Mouse (Mus musculus): Measurements from ENCODE around the gene Xpnpep1. TPM values are rescaled to one million over a fixed set of nuclear protein-coding genes. Genes with fewer than 3 reads are reported as not detected.

Xpnpep1 gene
- total RNA-seq (2022) = 10 to 100 TPM; 52.4 to 81.0 (median 72.0) TPM

DNA sequence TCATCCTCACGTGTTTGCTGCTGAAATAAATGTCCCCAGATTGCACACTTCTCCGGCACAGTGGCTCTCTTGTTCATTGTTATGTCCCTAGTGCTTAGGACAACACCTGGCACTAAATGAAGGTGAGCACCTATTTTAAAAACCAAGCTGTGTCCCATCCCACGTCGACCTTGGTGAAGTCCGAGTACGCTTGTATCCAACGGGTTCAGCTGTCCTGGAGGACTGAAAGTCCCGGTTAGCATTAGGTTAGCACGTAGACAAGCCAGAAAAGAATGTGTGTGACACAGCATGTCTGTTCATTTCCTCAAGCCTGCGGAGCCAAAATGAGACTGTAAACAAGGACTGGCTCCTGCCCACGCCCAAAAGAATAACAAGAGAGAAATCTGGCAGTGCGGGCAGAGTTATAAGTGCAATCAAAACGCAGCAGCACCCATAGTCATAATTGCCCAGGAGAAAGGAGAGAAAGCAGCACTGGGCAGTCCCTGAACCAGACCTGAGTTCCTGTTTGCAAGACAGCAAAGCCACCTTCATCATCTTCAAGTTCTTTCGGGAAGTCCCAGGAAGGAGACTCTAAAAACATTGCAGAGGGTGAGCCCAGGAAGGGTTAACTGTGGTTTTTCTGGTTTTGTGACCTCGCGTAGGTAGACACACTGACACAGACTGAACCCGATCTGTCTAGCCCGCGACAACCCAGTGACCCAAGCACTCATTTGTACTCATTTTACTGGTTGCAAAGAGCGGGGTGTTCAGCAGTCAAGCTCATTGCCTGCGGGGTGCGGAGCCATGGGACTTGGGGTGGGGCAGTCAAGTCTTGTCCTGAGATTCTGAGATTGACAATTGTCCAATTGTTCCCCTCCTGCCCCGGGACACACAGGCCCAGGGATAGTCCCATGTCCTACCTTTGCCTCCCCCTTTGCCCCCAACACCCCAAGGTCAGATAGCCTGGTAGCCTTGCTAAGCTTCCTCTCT, at the start of gene Xpnpep1:
Gene Xpnpep1, minus strand, starts transcription at position 51 of the 969 bp plus-strand sequence.
- no peak for DNase-seq (ENCODE audit: low spot score)

DNA sequence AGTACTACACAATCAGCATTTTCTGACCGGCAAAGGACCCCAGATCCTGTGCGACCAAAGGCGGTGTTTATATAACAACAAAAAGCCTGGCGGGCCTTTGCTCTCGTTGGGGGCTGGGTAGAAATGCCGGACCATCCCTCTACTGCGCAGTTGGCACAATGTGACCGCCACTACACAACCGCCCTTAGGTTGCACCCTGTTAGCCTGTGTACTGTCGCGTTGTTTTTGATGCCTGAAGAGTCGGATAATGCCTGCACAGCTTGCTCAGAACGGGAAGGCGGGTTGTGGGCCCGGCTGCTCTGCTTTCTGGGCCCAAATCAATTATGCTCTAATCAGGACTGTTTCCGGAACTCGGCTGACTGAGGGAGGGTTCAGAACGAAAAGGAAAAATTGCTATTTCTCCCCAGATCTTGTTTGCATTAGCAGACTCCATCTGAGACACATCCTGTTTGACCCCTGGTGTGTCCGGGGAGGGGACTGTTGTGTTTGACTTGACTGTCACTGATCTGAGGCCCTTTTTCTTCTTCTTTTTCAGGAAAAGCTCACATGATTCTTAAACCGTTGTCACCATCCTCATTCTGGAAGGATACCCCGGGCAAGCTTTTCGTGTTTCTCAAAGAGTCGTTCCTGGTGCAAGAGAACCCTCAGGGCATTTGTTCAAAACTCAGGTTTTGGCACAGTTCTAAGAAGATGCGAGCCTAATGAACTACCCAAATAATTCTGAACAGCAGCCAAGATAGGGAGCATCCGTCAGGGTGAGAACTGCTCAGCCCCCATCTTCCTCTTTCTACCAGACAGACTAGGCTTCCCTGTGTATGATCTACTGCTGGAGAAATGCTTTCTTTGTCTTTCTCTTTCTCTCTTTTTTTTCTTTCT, 47.5 kb upstream of the Xpnpep1 start:
- peak; percentile 48 for DNase-seq (ENCODE audit: low spot score)

DNA sequence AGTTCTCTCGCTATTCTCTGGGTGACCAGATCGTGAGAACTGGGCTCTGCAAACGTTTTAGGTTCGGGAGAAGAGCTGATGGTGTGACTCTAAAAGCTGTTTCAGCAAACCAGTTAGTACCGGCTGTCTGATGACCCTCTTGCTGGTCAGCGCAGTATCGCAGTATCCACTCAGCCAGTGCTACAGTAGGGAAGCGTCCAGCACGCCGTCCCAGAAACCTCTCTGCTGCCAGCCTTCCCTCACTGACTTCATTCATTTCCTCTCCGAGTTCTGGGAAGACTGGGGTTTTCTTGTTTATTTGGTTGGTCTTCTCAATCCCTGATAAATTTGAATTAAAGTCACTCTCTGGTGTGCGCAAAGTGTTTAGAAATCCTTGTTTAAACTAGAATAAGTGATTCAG, 46.8 kb upstream of the Xpnpep1 start:
- DNase-seq (ENCODE audit: low spot score) = peak; percentile 40

DNA sequence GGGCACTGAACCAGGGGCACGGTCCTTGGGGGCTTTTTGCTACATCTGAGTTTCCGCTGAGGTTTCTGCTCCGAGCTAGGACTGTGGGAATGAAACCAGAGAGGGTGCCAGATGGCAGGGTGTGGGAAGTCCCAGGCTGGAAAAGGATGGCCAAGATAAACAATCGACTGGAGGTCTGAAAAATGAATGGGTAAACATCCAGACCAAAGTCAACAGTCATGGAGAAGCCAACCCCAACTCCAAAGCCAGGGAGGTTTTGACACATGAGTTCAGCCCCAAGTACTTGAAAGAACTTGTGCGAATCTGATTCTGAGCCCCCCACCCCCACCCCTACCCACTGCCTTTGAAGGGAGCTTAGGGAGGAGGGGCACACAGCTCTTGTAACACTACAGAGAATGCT, 44.7 kb upstream of the Xpnpep1 start:
- peak; percentile 59 for DNase-seq (ENCODE audit: low spot score)

DNA sequence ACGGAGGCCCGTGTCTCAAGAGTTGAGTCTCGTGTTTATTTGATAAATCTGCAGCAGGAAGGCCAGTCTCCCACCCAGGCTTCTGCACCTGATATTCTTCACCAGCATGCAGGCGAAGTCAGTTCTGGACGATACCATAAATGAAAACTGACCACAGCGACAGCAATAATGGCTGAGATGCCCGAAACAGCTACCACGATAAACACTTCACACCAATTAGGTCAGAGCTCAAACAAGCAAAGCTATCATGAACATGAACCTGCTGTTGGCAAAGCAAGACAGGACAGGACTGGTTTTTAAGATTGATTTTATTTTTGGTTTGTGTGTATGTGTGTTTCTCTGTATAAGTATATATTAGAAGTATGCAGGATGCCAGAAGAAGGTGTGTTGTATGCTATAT, 42.8 kb upstream of the Xpnpep1 start:
- no peak for DNase-seq (ENCODE audit: low spot score)

DNA sequence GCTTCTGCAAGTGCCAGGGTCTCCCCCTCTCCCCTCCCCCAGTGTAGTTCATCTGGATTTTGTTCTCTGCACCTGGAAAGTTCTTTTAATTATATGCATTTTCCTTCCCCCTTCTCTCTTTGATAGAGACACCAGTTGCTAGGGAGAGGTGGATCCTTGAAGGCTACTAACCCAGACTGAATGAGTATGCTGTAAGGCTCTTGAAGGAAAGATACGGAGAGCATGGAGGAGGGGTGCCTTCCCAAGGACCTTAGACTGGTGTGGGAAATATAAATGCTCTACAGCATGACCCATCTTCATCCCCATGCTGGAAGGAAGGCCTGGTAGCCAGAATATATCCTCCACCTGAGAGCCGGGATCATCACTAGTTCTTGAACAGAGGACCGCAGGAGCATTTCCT, 41.3 kb upstream of the Xpnpep1 start:
- no peak for DNase-seq (ENCODE audit: low spot score)

DNA sequence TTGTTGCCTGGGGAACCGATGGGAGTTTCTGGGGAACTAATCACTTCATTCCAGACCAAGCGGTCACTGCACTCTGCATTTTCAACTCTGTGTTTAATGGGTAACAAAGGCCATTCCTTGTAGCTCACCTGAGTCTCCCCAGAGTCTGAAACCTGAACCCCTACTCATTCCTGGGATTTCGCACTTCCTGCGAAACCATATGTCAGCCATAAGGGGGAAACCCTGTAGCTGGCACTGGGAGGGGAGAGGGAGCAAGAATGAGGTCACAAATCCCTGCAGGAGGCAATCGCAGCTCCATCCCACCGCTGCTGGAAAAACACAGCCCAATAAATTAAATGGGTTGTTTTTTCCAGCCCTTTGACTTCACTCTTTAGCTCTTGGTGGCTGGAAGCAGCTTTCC, 40.9 kb upstream of the Xpnpep1 start:
- no peak for DNase-seq (ENCODE audit: low spot score)

DNA sequence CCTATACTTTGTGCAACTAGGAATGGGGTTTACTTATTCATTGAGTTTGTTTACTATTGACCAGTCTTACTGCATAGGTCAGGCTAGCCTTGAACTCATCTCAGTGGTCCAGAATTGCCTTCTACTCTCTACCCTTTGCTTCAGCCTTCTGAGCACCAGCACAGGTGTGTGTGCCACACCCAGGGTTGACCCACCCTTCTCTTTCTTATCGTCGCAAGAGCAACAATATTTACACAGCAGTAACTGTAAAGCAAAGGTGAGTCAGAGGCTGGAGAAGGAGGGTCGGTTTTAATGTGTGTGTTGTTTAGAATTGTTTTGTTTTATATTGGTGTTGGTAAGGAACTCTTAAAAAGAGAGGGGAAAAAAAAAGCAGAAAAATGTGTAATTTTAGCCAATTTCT, 40.5 kb upstream of the Xpnpep1 start:
- DNase-seq (ENCODE audit: low spot score) = no peak

DNA sequence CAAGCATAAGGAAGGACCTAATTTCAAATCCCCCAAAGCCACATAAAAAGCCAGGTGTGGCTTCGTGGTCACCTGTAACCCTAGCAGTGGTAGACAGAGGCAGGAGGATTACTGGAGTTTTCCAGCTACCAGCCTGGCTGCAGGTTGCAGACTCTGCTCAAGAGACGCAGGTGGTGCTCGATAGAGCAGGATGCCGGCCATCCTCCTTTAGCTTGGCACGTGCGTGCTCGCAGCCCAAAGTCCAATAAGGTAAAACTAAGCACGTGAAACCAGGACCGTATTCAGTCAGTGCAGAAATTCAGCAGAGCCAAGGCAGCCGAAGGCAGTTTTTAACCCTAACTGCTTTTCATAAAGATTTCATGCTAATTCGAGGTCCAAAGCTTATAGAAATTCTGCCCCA, 40.0 kb upstream of the Xpnpep1 start:
- no peak for DNase-seq (ENCODE audit: low spot score)

DNA sequence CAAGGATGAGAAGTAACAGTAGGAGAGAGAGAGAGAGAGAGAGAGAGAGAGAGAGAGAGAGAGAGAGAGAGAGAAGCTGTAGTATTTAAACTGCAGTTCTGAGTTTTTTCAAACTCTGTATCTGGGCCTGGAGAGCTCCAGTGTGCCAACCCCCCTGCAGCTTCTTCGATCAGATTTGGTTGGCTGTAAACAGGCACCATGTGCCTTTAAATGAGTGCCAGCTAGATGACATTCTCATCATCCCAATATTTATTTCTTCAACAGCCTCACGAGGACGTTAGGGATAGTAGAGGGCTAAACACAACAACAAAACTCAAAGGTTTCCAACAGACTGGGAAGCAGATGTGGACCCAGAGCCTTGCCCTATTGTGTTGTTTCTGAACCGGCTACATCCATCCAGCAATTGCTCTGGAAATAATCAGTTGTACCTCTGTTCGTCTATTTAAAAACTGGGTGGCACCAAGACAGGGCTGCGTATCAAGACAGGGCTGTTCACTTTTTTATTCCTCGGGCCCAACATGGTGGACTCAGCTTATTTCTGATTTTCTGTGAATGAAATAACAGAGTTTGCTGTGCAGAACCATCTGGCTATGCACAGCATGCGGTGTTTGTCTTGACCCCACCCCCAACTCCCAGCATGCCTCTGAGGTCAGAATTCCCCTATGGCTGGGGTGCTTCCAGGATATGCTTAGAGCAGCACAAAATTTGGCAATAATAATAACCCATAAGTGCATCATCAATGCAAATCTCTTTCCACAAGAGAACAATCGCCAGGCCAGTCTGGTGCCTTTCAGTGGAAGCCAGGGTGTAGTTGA, 38.5 kb upstream of the Xpnpep1 start:
- no peak for DNase-seq (ENCODE audit: low spot score)

DNA sequence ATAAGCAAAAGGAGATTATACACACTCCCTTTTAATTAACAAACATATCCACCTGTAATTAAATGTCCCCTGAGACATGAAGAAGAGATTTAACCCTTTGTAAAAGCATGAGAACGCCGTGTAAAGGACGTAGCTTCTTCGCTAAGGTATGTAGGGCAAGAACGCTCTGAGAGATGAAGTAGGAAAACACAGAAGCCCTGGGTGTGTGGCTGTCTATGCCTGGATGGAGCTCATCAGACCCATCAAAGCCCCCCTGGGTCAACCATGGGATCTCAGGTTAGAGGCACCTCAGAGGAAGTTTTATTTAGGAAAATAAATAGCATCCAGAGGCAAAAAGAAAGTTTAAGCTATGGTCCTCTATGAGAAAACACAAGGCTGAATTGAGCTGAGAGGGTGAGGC, 37.3 kb upstream of the Xpnpep1 start:
- no peak for DNase-seq (ENCODE audit: low spot score)

DNA sequence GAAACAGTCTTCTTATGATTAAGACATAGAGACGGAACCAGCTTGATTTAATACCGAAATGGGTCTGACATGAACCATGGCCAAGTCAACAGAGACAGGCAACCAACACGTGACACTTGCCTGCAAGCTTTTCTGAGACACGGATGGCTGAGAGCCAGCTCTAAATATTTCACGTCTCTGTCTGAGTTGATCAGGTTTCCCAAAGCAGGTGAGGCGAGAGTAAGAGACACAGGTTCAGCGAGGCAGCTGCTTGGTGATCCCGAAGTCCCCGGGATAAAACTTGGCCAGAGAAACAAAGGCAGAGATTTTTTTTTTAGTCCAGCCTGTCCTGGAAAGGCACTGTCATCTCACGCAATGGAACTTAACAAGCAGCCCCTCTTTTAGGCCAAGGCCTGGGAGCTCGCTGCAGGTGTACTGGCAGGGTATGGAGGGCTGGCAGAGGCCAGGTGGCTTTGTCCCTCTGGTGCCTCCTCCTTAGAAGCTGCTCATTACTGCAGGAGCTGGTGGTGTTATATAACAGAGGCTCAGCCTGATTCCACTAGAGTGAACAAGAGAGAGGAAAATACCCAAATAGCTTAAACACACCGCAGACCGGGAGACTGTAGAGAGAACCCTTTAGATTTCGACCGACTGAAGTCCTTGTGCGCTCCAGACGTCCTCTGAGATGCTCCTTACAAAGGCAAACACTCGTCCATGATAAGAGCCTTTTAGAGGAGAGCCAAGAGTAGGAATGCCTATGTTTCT, 36.4 kb upstream of the Xpnpep1 start:
- no peak for DNase-seq (ENCODE audit: low spot score)

DNA sequence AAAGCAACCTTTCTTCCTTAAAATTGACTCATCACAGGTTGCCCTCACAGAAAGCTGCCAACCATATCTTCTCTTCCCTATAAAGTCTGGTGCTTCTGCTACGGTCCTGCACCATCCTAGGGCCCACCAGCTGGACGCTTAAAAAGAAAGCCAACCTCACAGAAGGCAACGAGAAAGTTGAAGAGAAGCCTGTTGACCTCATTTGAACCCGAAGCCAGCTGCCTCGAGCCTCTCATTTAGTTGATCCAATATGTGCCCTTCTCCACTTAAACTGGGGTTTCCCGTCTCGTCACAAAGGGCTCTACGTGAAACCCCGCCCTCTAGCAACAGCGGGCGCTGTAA, 35.9 kb upstream of the Xpnpep1 start:
- DNase-seq (ENCODE audit: low spot score) = no peak

DNA sequence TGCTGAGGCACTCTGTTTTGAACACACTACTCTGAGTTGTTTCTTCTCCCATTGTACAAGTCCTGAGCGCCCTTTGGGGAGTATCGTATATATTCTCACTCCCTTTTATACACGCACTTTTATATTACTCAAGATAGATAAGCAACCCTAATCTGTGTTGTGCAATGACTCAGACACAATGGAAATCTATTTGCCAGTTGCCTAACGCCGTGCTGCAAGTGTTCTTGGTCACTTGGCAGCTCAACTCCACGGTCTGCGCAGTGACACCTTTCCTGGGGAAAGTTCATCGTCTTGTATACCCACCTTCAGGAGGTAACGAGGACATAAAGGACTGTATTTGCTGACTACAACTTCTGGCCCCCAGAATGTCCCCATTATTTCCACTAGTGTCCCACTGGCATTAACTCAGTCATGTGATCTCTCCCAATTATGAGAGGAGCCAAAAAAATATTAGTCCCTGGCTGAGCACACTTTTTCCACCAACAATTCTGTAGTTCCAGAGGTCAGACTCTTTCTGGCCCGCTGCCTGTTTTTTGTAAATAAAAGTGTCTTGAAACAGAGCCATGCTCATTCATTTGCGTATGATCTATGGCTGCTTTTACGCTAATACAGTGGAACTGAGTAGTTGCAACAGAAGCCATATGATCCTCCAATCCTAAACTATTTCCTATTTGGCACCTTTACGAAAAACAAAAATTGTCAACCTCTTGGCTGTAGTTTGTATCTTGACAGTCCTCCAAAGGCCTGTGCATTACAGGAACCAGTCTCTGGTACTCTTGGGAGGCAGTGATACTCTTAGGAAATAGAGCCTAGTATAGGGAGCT, 35.1 kb upstream of the Xpnpep1 start:
- DNase-seq (ENCODE audit: low spot score) = peak; percentile 40

DNA sequence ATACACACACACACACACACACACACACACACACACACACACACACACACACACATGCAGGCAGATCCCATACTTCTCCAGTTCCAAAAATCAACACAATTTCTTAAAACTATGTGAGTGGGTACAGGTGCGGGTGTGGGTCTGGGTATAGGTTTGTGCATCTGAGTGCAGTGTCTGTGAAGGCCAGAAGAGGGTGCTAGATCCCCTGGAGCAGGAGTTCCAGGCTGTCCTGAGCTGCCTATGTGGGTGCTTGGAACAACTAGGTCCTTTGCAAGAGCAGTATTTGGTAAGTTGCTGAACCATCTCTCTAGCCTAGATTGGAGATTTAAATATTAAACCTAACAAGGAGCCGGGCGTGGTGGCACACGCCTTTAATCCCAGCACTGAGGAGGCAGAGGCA, 33.5 kb upstream of the Xpnpep1 start:
- DNase-seq (ENCODE audit: low spot score) = no peak

DNA sequence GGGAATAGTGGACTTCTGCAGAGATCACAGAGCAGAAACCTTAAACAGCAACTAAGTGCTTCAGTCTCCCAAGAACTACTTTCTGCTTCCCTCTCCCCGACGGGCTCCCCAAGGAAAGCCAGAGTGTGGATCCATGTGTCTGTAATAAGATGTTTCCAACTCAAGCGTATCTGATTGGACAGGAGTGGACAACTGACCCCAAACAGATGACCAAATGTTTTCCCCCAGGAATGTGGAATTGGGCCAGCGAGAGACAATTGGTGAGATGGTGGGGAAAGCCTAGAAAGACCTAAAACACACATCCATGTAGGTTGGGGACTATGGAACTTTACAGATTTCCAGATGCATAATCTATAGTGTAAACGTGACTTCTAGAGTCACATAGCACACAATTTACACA, 32.4 kb upstream of the Xpnpep1 start:
- no peak for DNase-seq (ENCODE audit: low spot score)

DNA sequence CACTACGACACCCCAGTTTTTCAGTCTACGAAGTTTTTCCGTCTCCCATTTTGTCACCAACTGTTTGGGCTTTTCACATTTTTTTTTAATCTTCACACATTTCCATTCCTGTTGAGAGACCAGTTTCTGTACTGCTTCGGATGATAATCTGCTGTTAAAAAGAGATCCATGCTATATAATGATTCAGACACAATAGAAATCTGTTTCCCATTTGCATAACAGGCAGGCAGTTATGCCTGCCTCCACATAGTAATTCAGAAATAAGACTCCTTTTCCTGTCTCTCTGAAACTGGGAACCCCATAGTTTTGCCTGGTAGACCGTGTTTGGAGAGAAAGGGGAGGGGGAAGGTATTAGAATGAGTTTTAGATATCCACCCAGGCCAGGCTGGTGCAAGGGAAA, 31.6 kb upstream of the Xpnpep1 start:
- no peak for DNase-seq (ENCODE audit: low spot score)

DNA sequence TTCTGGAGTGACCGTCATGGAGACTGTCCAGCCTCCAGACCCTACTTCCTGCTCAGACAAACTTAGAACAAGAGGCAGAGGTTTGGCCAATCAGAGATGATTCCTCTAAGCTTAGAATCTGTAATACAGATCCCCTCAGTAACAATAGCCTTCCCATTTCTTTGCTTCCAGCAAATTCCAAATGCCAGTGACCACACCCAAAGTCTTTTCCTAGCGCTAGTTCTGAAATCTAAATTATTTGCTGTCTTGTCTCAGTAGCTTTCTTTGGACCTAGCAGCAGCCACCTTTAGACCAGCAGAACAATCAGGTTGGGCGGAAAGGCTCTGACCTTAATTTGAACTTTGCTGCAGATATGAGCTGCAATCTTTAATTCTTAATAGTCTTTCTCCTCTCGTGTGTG, 30.9 kb upstream of the Xpnpep1 start:
- DNase-seq (ENCODE audit: low spot score) = peak; percentile 36

DNA sequence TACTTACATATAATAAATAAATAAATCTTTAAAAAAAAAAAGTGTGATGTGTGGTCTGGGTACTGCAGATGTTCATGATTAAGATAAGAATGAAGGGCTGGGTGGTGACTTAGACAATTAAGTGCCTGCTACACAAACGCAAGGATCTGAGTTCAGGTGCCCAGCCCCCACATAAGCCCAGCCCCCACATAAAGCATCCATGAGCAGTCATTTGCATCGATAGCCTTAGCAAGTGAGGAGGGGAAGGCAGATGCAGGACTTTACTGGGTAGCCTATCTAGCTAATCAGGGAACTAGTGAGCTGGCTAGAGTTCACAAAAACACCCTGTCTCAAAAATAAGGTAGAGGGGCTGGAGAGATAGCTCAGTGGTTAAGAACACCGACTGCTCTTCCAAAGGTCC, 29.4 kb upstream of the Xpnpep1 start:
- no peak for DNase-seq (ENCODE audit: low spot score)

DNA sequence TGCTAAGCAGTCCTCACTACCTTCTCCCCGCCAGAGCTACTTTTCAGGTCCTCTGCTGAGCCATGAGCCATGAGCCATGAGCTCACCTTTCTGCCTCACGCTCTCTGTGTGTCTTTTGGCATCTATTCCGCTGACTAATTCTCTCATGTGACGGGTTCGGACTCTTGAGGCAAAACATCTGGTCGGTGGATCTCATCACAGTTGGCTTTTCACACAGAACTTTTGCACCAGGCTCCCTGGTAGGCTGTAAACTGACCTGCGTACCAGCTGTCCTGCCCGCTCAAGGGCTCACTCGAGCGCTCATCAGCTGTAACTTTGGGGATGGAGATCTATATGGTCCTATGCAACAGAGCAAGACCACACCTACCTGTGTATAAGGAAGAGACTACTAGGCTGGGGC, 26.9 kb upstream of the Xpnpep1 start:
- DNase-seq (ENCODE audit: low spot score) = peak; percentile 81
